Mouse (Mus musculus) CH12.LX (cell line): ENCODE data around the gene 2310002L09Rik. TPM values are rescaled to one million over a fixed set of nuclear protein-coding genes. Genes with fewer than 3 reads are reported as not detected.
"Not testable (repeated sequence)": the region's sequence is repeated elsewhere in the genome, so short reads cannot be mapped to it uniquely, and the experiment has no call there.

Experiments used
- DNase-seq: peaks from one replicate; pipeline ENCODE4 v3.0.0-alpha.2; 2013; ENCODE audit errors: extremely low read depth
- H3K27ac ChIP-seq: 2 replicates; pipeline ENCODE4 v1.5.1; 2012; ENCODE audit warnings: low read depth, mild to moderate bottlenecking, control low read depth, moderate library complexity; ENCODE audit not compliant: insufficient read depth
- H3K27me3 ChIP-seq: replicated peaks from 2 replicates; pipeline ENCODE3; 2012; ENCODE audit warnings: inconsistent platforms
- H3K36me3 ChIP-seq, 2 experiments: replicated peaks in 1 of 2; 2 replicates each; pipeline versions ENCODE3 to v1.6.1; 2012; ENCODE audit warnings: inconsistent platforms in 1 of 2, low read length in 1 of 2, mild to moderate bottlenecking in 1 of 2, mixed read lengths in 1 of 2, moderate library complexity in 1 of 2; ENCODE audit not compliant: control insufficient read depth in 1 of 2, insufficient read depth in 1 of 2
- H3K4me1 ChIP-seq, 2 experiments: 2 replicates each; pipeline ENCODE4 v1.6.1; 2012; ENCODE audit warnings: inconsistent platforms in 1 of 2, moderate library complexity in 1 of 2; ENCODE audit not compliant: insufficient read depth in 2 of 2, control insufficient read depth in 1 of 2
- H3K4me2 ChIP-seq: 2 replicates; pipeline ENCODE4 v1.6.1; 2012; ENCODE audit warnings: low read depth, mild to moderate bottlenecking, control low read depth; ENCODE audit not compliant: poor library complexity, insufficient read depth, severe bottlenecking
- H3K4me3 ChIP-seq, 3 experiments: fragments of 150-350 bp in 1 of 3; sonication (generic) in 1 of 3; replicated peaks in 1 of 3; 2 replicates each; pipeline versions ENCODE3 to v1.5.1; 2011 to 2012; ENCODE audit warnings: low read depth in 2 of 3, low read length in 2 of 3, mild to moderate bottlenecking in 2 of 3, moderate library complexity in 2 of 3, control low read depth in 1 of 3, improper control_type of control experiment in 1 of 3, inconsistent platforms in 1 of 3, mixed read lengths in 1 of 3; ENCODE audit not compliant: poor library complexity in 1 of 3
- H3K79me2 ChIP-seq: replicated peaks from 2 replicates; pipeline ENCODE4 v1.6.1; 2012; ENCODE audit warnings: mild to moderate bottlenecking, moderate library complexity; ENCODE audit not compliant: control insufficient read depth, poor library complexity, insufficient read depth, severe bottlenecking; ENCODE audit errors: extremely low read depth
- H3K9ac ChIP-seq: 2 replicates; pipeline ENCODE4 v1.6.1; 2012; ENCODE audit warnings: low read depth, mild to moderate bottlenecking, control low read depth, moderate library complexity; ENCODE audit not compliant: insufficient read depth
- H3K9me3 ChIP-seq: replicated peaks from 2 replicates; pipeline ENCODE3; 2012; ENCODE audit warnings: low read length, inconsistent platforms, mixed read lengths
- dilution Hi-C: fragments of 300-500 bp; cut with MboI; formaldehyde crosslinking; loops from 2 replicates; pipeline ENCODE4 v1.14.3; 2020; ENCODE audit warnings: low sequenced_read_pairs; ENCODE audit not compliant: extremely low pct_unique_long_range_greater_than_20kb, extremely low pct_ligation_motif_present
- in situ Hi-C: fragments of 300-500 bp; cut with MboI; formaldehyde crosslinking; loops from 3 replicates; pipeline ENCODE4 v1.14.3; 2019; ENCODE audit warnings: low sequenced_read_pairs, low pct_ligation_motif_present, low pct_unique_long_range_greater_than_20kb, mixed read lengths
- polyA plus RNA-seq: library from polyadenylated mRNA; unstranded; fragments of >175 nt; gene quantifications from 2 replicates; pipeline ENCODE4 v1.2.1, GENCODE M21; 2012; ENCODE audit warnings: low read depth; ENCODE audit not compliant: insufficient read length
- total RNA-seq, 2 experiments: library from RNA; depleted of rRNA; stranded (reverse); fragments of 300-350 nt in 1 of 2; fragments of >200 nt in 1 of 2; gene quantifications; 2 replicates each; pipeline ENCODE4 v1.2.3; 2012 to 2014

The 2310002L09Rik gene
- total and polyA plus RNA-seq, 3 experiments: not detected

DNA sequence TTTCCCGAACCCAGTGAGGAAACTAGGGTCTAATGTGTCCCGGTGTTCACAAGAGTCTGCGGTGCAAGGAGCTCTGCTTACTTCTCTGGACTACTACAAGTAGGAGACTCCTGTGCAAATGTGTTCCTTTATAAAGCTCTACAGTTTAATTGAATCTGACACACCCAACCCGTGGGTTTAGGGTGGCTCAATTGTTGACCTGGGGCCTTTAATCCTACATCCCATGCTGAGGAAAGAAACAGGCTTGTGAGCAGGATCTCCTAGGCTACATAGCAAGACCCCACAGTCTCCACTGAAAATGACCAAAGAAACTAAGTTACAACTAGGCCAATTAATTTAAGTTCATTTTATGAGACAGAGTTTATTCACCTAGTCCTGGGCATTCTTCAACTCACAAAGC is 59.6 kb downstream of the 2310002L09Rik start, which contains the start of gene Gm11757:
TSS of gene Gm11757 (minus strand) at position 101 of the 400 bp plus-strand sequence.
- H3K27me3 ChIP-seq, H3K9me3 ChIP-seq, H3K4me1 ChIP-seq, H3K36me3 ChIP-seq, dilution Hi-C loops, H3K4me3 ChIP-seq, in situ Hi-C loops, H3K27ac ChIP-seq, DNase-seq, H3K79me2 ChIP-seq, H3K4me2 ChIP-seq, H3K9ac ChIP-seq: not testable (repeated sequence)

Other genes starting within 250 kb of the 2310002L09Rik start
- 1.6 and 2.9 TPM in 2 replicates for gene Rasef, start 159.9 kb downstream of the 2310002L09Rik start, total RNA-seq (2012; rRNA removed)
- gene Rasef, start 159.9 kb downstream of the 2310002L09Rik start, total RNA-seq (2014; rRNA removed): 0.11 and 0.20 TPM in 2 replicates
- gene Rasef, start 159.9 kb downstream of the 2310002L09Rik start, polyA plus RNA-seq: 0.11 and 0.16 TPM in 2 replicates
- gene Gm11758, start 74.6 kb downstream of the 2310002L09Rik start, total RNA-seq (2012; rRNA removed): not detected in 2 replicates
- not detected in 2 replicates for gene Gm11758, start 74.6 kb downstream of the 2310002L09Rik start, total RNA-seq (2014; rRNA removed)
- not detected in 2 replicates for gene Gm11758, start 74.6 kb downstream of the 2310002L09Rik start, polyA plus RNA-seq
- gene Gm11757, start 59.7 kb downstream of the 2310002L09Rik start, total RNA-seq (2012; rRNA removed): not detected in 2 replicates
- not detected in 2 replicates for gene Gm11757, start 59.7 kb downstream of the 2310002L09Rik start, total RNA-seq (2014; rRNA removed)
- gene Gm11757, start 59.7 kb downstream of the 2310002L09Rik start, polyA plus RNA-seq: not detected in 2 replicates
- gene Gm13871, start 44.9 kb downstream of the 2310002L09Rik start, total RNA-seq (2012; rRNA removed): not detected in 2 replicates
- gene Gm13871, start 44.9 kb downstream of the 2310002L09Rik start, total RNA-seq (2014; rRNA removed): not detected in 2 replicates
- not detected in 2 replicates for gene Gm13871, start 44.9 kb downstream of the 2310002L09Rik start, polyA plus RNA-seq
- gene Gm11756, start 30.1 kb downstream of the 2310002L09Rik start, total RNA-seq (2012; rRNA removed): not detected in 2 replicates
- gene Gm11756, start 30.1 kb downstream of the 2310002L09Rik start, total RNA-seq (2014; rRNA removed): not detected in 2 replicates
- not detected in 2 replicates for gene Gm11756, start 30.1 kb downstream of the 2310002L09Rik start, polyA plus RNA-seq
- gene Frmd3, start 62.6 kb upstream of the 2310002L09Rik start, total RNA-seq (2012; rRNA removed): not detected in 2 replicates
- not detected in 2 replicates for gene Frmd3, start 62.6 kb upstream of the 2310002L09Rik start, total RNA-seq (2014; rRNA removed)
- not detected in 2 replicates for gene Frmd3, start 62.6 kb upstream of the 2310002L09Rik start, polyA plus RNA-seq